Mouse (Mus musculus) heart, embryonic 10.5 days (tissue): ENCODE measurements around the gene Tedc1. TPM values are rescaled to one million over a fixed set of nuclear protein-coding genes. Genes with fewer than 3 reads are reported as not detected.

Experiments
- DNase-seq: peaks from one replicate; pipeline ENCODE4 v3.0.0-alpha.2; 2017; ENCODE audit warnings: low spot score
- H3K27ac ChIP-seq: fragments of 300-500 bp; sonication (generic); 2 replicates; pipeline ENCODE4 v1.5.1; 2016; ENCODE audit warnings: mild to moderate bottlenecking
- H3K27me3 ChIP-seq: fragments of 300-500 bp; sonication (generic); 2 replicates; pipeline ENCODE4 v1.6.1; 2016; ENCODE audit warnings: mild to moderate bottlenecking; ENCODE audit not compliant: poor library complexity, insufficient read depth, severe bottlenecking
- H3K36me3 ChIP-seq: fragments of 300-500 bp; sonication (generic); 2 replicates; pipeline ENCODE4 v1.6.1; 2016; ENCODE audit warnings: mild to moderate bottlenecking, moderate library complexity
- H3K4me1 ChIP-seq: fragments of 300-500 bp; sonication (generic); 2 replicates; pipeline ENCODE4 v1.6.1; 2016; ENCODE audit warnings: mild to moderate bottlenecking
- H3K4me3 ChIP-seq: fragments of 300-500 bp; sonication (generic); 2 replicates; pipeline ENCODE4 v1.5.1; 2016; ENCODE audit warnings: mild to moderate bottlenecking, moderate library complexity
- H3K9me3 ChIP-seq: fragments of 300-500 bp; sonication (generic); 2 replicates; pipeline ENCODE4 v1.6.1; 2016; ENCODE audit warnings: mild to moderate bottlenecking, moderate library complexity
- WGBS: fragments of 180-500 bp; shearing (Covaris S2); methylation state at CpG from one replicate; pipeline ENCODE4 v1.1.7; 2016; 5-methylcytosine and 5-hydroxymethylcytosine counted together
- polyA plus RNA-seq: library from polyadenylated mRNA; unstranded; fragments of >200 nt; fragmentation: Nextera tagmentation; extraction: Ambion mirVana; gene quantifications from 2 replicates; pipeline ENCODE4 v1.2.1, GENCODE M21; 2016

Gene Tedc1
- polyA plus RNA-seq = 32.7 and 33.5 TPM in 2 replicates

DNA sequence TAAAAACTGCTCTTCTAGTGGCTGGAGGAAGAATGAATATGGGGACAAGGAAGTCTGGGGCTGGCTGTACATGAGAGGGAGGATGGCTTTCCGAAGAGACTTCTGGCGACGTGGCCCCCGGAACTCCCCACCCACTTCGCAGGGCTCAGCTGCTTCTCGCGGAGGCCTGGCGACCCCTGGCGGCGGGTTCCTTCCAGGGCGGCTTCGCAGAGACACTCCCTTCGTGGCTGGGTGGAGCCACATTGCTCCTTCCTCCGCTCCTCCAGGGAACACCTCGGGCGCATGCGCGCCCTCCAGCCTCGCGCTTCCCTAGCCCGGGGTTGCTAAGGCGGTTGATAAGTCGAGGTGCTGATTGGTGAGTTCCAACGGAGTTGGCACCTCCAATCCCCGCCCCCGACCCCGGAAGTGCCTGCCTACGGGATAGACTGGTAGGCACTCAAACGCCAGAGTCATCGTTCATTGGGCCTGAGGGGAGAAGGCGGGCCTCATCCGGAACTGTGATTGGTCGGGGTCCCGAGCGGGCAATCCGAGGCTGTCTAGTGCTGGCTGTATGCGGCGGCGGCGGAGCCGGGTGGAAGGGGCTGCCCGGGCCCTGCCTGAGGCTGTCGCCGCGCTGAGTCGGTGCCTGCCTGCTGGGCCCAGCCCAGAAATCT is at the start of gene Tedc1:
Gene Tedc1 (plus strand): TSS at position 535 of the 653 bp plus-strand sequence.
- no peaks in the 10 kb centered on the region for H3K9me3 ChIP-seq
- peaks cover 57% of the 10 kb centered on the region for H3K4me1 ChIP-seq
- H3K4me3 ChIP-seq = peak within 1 kb of the TSS; percentile 78
- DNase-seq = peak; percentile 100
- H3K27me3 ChIP-seq = peaks cover 7% of the 10 kb centered on the region; the same call in 1 of the 2 replicates
- H3K36me3 ChIP-seq = peaks cover 12% of the 10 kb centered on the region
- WGBS = under 1% methylated on average over 46 of the region's 46 CpGs
- H3K27ac ChIP-seq = peak within 1 kb of the TSS; percentile 86

- DNase-seq = no peak
- Histone ChIP-seq H3K27ac (peak overlapping the region; percentile 36; the same call in 1 of the 2 replicates), H3K4me1 (peaks cover 53% of the 10 kb centered on the region), H3K9me3 (no peaks in the 10 kb centered on the region), H3K27me3 (no peaks in the 10 kb centered on the region), H3K4me3 (no peak overlapping the region), H3K36me3 (peaks cover 34% of the 10 kb centered on the region)
- 70% methylated on average over 4 of the region's 4 CpGs for WGBS
Measured at GRCm38 (mm10) chr12:113107431-113108124, 48.6 kb upstream of the Tedc1 start.

DNA sequence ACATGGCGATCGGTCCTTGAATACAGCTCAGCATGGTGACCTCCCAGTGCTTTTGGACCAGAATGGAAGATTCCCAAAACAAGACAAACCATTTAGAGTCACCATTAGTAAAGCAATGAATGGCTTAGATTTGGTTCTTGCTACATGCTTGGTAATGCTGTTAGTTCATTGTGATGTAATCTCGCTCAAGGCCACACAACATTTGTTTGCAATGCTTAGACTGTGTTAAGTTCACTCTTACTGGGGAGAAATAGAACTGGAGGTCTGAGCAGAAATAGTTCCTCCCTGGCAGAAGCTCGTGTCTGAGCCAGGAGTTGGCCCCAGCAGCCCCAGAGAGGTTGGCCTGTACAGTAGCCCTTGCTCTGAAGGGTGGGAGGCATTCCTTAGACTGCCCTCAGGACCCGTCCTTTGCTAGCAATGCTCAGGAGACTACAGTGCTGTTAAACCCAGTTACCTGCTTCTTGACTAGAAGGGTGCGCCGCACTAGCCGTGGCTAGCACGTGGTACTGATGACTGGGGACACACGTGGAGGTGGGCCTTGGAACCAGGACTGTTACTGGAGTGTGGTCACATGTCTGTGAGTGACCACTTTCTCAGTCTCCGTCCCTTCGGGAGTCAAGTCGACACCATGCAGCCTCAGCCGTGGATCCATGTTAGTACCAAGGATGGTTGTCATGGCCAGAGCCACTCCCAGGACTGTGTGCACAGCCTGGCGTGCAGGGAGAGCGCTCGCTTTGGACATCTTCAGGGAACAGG is 47.5 kb upstream of the Tedc1 start:
- no peak for DNase-seq
- H3K4me3 ChIP-seq = no peak overlapping the region
- peaks cover 37% of the 10 kb centered on the region for H3K36me3 ChIP-seq
- H3K9me3 ChIP-seq = no peaks in the 10 kb centered on the region
- H3K27me3 ChIP-seq = no peaks in the 10 kb centered on the region
- H3K27ac ChIP-seq = 0 out of 2 replicates have a peak overlapping the region, but pooled peaks have one; percentile 30
- 85% methylated on average over 17 of the region's 17 CpGs for WGBS
- peaks cover 43% of the 10 kb centered on the region for H3K4me1 ChIP-seq

DNA sequence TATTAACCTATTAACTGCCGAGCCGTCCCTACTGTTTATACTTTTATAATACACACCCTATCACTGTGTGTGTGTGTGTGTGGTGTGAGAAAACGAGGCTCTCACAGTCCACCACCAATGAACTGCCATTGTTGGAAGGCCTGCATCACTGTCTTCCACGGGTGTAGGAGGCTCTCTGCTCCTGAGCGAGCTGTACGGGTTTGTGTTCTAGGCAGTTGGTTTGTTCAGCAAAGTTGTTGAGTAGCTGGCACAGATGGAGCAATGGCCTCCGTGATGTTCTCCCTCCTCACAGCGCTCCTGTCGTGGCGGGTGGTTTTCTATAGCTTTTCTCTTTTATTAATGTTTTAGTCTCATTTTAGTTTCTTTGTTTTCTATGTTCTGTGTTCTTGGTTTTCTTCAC is 46.4 kb upstream of the Tedc1 start:
- DNase-seq = no peak
- Histone ChIP-seq H3K27ac (no peak overlapping the region), H3K27me3 (no peaks in the 10 kb centered on the region), H3K4me3 (no peak overlapping the region), H3K4me1 (peaks cover 40% of the 10 kb centered on the region), H3K36me3 (peaks cover 41% of the 10 kb centered on the region), H3K9me3 (no peaks in the 10 kb centered on the region)
- WGBS = 90% methylated on average over 10 of the region's 10 CpGs

DNA sequence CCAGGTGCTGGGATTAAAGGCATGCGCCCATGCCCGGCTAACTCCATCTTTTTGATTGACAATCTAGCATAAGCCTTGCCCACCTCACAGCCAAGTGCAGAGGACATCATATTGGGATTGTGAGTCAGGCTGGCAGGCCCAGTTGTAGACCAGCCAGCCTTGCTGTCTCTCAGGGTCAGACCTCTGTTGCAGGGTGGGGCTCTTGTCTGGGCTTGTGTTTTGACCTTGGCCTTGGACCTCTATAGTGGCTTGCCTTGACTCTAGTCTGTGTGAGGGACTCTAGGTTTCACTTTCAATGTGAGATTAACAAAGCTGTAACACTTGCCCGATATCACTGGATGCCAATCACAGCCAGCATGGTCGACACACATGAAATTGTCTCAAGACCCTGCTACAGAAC is 42.1 kb upstream of the Tedc1 start:
- H3K4me1 ChIP-seq = peaks cover 19% of the 10 kb centered on the region
- H3K27me3 ChIP-seq = no peaks in the 10 kb centered on the region
- no peak overlapping the region for H3K4me3 ChIP-seq
- no peaks in the 10 kb centered on the region for H3K9me3 ChIP-seq
- peaks cover 70% of the 10 kb centered on the region for H3K36me3 ChIP-seq
- DNase-seq = no peak
- no peak overlapping the region for H3K27ac ChIP-seq
- WGBS = 91% methylated on average over 4 of the region's 4 CpGs

DNA sequence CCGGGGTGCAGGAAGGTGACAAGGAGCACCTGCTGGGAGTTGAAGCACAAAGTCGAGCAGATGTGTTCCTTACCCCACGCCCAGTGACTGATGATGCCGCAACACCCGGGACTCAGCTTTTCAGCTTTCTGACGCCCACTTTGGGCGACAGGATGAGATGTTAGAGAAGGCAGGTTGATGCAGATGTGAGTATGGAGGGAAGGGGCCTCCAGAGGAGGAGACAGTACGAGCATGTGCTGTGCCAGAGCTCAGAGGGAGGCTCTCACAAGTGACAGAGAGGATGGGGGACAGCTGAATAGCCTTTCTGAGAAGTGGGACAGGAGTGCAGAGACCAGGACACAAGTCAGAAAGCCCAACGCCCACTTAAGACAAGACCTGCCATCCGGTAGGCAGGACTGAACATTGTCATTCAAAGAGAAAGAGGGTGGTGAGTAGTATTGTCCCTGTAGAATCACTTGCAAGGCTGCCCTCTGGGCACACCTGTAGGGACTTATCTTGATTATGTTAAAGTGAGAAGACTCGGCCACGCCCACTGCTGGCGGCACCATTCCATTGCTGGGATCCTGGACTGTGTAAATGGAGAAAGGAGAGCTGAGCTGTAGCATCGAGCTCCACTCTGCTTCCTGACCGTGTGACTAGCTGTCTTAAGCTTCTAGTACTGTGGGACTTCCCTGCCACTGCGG is 41.2 kb upstream of the Tedc1 start:
- Histone ChIP-seq H3K4me3 (no peak overlapping the region), H3K9me3 (no peaks in the 10 kb centered on the region), H3K27me3 (no peaks in the 10 kb centered on the region), H3K36me3 (peaks cover 78% of the 10 kb centered on the region), H3K4me1 (peaks cover 24% of the 10 kb centered on the region), H3K27ac (no peak overlapping the region)
- WGBS = 82% methylated on average over 16 of the region's 16 CpGs
- DNase-seq = no peak

DNA sequence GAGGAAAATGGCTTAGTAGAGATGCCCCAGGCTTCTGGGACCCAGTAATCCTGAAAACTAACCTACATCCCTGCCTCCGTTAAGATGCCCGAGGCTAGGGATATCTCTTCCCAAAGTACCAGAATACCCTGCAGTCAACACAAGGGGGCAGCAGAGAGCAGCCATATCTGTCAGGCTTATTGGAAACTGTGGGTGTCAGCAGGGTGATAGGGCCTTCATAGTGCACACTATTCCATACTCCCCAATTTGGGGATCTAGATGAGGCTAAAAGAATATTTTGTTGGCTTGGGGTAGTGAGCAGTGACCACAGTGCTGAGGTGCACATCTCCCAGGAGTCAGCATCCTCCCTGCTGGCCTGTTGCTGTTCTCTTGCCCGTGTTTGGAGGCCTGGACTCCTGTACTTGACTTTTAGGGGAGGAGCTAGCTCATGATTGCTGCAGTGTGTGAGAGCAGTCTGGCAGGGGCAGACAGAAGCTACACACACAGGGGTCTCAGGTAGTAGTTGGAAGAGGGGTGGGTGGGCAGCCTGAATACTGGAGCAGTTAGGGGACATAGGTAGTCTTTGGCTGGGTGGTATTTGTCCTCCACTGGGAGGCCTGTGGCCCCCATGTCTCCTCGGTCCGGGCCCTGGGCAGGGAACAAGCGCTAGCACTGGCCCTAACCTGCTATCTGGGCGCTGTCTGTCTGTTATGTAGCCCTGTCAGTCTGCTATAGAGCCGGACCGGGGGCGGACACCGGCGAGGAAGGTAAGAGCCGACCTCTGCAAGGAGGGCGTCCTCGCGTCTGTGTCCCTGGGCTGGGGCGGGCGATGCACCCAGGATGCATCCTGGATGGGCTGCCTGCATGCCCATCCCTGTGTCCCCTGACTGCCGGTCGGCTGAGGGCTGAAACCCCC is 36.5 kb upstream of the Tedc1 start:
- Histone ChIP-seq H3K27me3 (no peaks in the 10 kb centered on the region), H3K4me1 (peaks cover 17% of the 10 kb centered on the region), H3K27ac (peak overlapping the region; percentile 47; the same call in 1 of the 2 replicates), H3K4me3 (no peak overlapping the region), H3K36me3 (peaks cover 95% of the 10 kb centered on the region), H3K9me3 (no peaks in the 10 kb centered on the region)
- DNase-seq = peak; percentile 91
- 82% methylated on average over 20 of the region's 20 CpGs for WGBS

DNA sequence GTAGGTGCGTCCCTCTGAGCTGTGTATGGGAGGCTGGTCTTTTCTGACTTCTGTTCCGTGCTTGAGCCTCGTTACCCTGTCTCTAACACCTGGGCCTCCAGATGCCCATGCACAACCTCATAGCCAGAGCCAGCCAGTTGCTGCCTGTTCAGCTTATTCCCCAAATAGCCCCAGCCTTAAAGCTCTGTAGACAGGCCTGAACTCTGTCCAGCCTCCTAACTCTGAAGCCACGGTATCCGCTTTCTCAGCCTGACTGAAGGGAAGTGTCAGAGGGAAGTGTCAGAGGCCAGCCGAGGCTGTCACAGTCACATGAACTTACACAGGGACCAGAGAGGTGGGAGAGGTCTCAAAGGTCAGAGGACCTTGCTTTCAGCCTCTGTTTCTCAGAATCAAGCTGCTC is 31.5 kb upstream of the Tedc1 start:
- DNase-seq = no peak
- Histone ChIP-seq H3K9me3 (no peaks in the 10 kb centered on the region), H3K27me3 (no peaks in the 10 kb centered on the region), H3K4me3 (no peak overlapping the region), H3K4me1 (peaks cover 12% of the 10 kb centered on the region), H3K36me3 (peaks cover 100% of the 10 kb centered on the region), H3K27ac (peak overlapping the region; percentile 69)
- WGBS = 61% methylated on average over 6 of the region's 6 CpGs

- WGBS = over 99% methylated on average over 8 of the region's 8 CpGs
- Histone ChIP-seq H3K27me3 (no peaks in the 10 kb centered on the region), H3K36me3 (peaks cover 100% of the 10 kb centered on the region), H3K27ac (no peak overlapping the region), H3K4me1 (peaks cover 39% of the 10 kb centered on the region), H3K4me3 (no peak overlapping the region), H3K9me3 (no peaks in the 10 kb centered on the region)
- no peak for DNase-seq
Measured at GRCm38 (mm10) chr12:113130732-113131131, 25.5 kb upstream of the Tedc1 start.

DNA sequence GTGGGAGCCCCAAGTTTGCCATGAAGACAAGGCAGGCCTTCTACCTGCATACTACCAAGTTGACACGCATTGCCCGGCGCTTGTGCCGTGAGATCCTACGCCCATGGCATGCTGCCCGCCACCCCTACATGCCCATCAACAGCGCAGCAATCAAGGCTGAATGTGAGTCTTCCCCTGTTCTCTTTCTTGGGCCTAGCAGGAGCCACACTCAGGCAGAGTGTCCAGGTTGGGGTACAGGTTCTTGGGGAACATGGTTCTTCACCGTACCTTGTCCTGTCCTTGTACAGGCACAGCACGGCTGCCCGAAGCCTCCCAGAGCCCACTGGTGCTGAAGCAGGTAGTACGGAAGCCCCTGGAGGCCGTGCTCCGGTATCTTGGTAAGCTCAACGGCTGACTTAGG is 24.6 kb upstream of the Tedc1 start:
- Histone ChIP-seq H3K27me3 (no peaks in the 10 kb centered on the region), H3K4me3 (no peak overlapping the region), H3K4me1 (peaks cover 48% of the 10 kb centered on the region), H3K9me3 (no peaks in the 10 kb centered on the region), H3K27ac (peak overlapping the region; percentile 81; the same call in 1 of the 2 replicates), H3K36me3 (peaks cover 100% of the 10 kb centered on the region)
- 94% methylated on average over 14 of the region's 14 CpGs for WGBS
- no peak for DNase-seq

DNA sequence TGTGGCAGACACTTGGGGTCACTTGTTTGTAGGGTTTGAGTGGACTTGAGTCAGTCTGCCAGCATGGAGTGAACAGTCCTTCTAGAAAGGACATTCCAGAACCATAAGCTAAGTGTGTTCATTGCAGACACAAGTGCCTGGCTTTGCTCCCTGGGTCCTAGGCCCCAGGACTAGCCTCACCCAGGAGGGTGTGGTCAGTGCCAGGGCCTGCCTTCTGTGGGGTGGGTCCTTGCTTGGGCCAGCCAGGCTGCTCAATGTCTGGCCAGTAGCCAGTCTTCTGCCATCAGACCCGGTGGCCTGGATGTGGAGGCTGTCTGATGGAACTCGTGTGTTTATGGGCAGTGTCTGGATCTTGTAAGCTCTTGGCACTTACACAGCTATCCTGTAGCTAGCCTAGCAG is 23.7 kb upstream of the Tedc1 start:
- Histone ChIP-seq H3K36me3 (peaks cover 100% of the 10 kb centered on the region), H3K4me3 (peak overlapping the region; percentile 7; the same call in 1 of the 2 replicates), H3K4me1 (peaks cover 57% of the 10 kb centered on the region), H3K27me3 (no peaks in the 10 kb centered on the region), H3K9me3 (no peaks in the 10 kb centered on the region), H3K27ac (peak overlapping the region; percentile 81)
- WGBS = 26% methylated on average over 2 of the region's 2 CpGs
- peak; percentile 90 for DNase-seq

DNA sequence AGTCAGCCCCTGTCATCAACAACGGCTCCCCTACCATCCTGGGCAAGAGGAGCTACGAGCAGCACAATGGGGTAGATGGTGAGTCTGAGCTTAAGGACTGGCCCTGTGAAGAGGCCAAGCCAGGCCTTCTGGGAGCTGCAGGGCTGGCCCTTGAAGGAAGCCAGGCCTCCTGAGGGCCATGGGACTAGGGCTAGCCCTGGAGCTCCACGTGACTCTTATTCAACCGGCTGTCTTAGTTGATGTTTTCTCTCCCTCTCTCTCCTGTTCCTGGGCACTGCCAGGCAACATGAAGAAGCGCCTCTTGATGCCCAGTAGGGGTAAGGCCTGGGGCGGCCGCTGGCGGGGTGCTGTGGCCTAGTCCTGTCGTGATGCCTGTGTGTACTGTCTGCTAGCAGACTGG is 23.0 kb upstream of the Tedc1 start:
- DNase-seq = no peak
- H3K4me3 ChIP-seq = peak overlapping the region; percentile 7
- no peaks in the 10 kb centered on the region for H3K9me3 ChIP-seq
- H3K27me3 ChIP-seq = no peaks in the 10 kb centered on the region
- peaks cover 64% of the 10 kb centered on the region for H3K4me1 ChIP-seq
- peaks cover 97% of the 10 kb centered on the region for H3K36me3 ChIP-seq
- peak overlapping the region; percentile 81 for H3K27ac ChIP-seq
- WGBS = 80% methylated on average over 9 of the region's 9 CpGs
